ENCODE assay signal across 8 mouse cellular contexts in genomic region chr4:133872812-133873300, GRCm38 (mm10). TPM values are rescaled to one million over a fixed set of nuclear protein-coding genes. Genes with fewer than 3 reads are reported as not detected.
DNase-seq lines count a peak whose midpoint lies in the region; ATAC-seq and TF ChIP-seq lines count a peak whose summit lies in the region.

No protein-coding gene starts in this region.

- H3K27me3 ChIP-seq in heart, embryonic 11.5 days (ENCODE audit: control insufficient read depth, insufficient read depth, low read length) = no peaks in the 10 kb centered on the region
- peaks cover 62% of the 10 kb centered on the region for H3K27me3 ChIP-seq in G1E (ENCODE audit: insufficient read depth, low read length)

- H3K27ac ChIP-seq in heart, embryonic 11.5 days (ENCODE audit: low read depth, low read length) = no peak overlapping the region

- H3K4me1 ChIP-seq in heart, embryonic 11.5 days (ENCODE audit: control insufficient read depth, insufficient read depth, low read length) = peaks cover 44% of the 10 kb centered on the region
- peaks cover 44% of the 10 kb centered on the region for H3K4me1 ChIP-seq in G1E (ENCODE audit: insufficient read depth, low read depth, low read length)
- no peaks in the 10 kb centered on the region for H3K4me1 ChIP-seq in lung, adult 2 months (ENCODE audit: control insufficient read depth, insufficient read depth, low read length)

- no peaks in the 10 kb centered on the region for H3K9me3 ChIP-seq in heart, embryonic 11.5 days (replicated peaks; ENCODE audit: control insufficient read depth, low read length)
- no peaks in the 10 kb centered on the region for H3K9me3 ChIP-seq in G1E (replicated peaks)

- ATAC-seq in heart, embryonic 11.5 days (replicated peaks; ENCODE audit: insufficient number of reproducible peaks, low FRiP score, low TSS enrichment) = no peak
- ATAC-seq in G1E (ENCODE audit: extremely low read depth, insufficient number of reproducible peaks, low FRiP score, poor library complexity, severe bottlenecking) = peak; percentile 66

- H3K9ac ChIP-seq in heart, embryonic 11.5 days (ENCODE audit: low read depth, low read length) = no peak overlapping the region

- H3K4me2 ChIP-seq in heart, embryonic 11.5 days = no peak overlapping the region; the same call in 1 of the 2 replicates

- DNase-seq in heart, adult 11 months = peak; percentile 98
- DNase-seq in G1E (ENCODE audit: low spot score) (peak; percentile 72), MN1 (ENCODE audit: low spot score) (no peak)
- DNase-seq in heart, adult 9 months (ENCODE audit: low spot score in 2 of 2) = peak; percentile 35 to 50
- no peak for DNase-seq in lung, adult 2 months
- DNase-seq in spleen, postnatal 36 days (ENCODE audit: low spot score in 2 of 2) = peak; percentile 90
- no peak for DNase-seq in embryo, embryonic 10.5 days (ENCODE audit: low spot score)

- H3K4me3 ChIP-seq in heart, embryonic 11.5 days (ENCODE audit: low read depth, low read length) = no peak overlapping the region
- peak overlapping the region; percentile 66 for H3K4me3 ChIP-seq in G1E (ENCODE audit: low read depth, low read length)
- H3K4me3 ChIP-seq in lung, adult 2 months (replicated peaks; ENCODE audit: extremely low read depth, low read depth, low read length) = peak overlapping the region; percentile 55

- TF ChIP-seq CTCF in G1E (IDR thresholded peaks at IDR 0.05; ENCODE audit: low read depth, low read length) = no peak
- no peak for TF ChIP-seq CTCF in lung, adult 2 months (IDR thresholded peaks at IDR 0.05; ENCODE audit: insufficient read depth, low read length)

- WGBS in heart, embryonic 11.5 days (ENCODE audit: insufficient replicate concordance) = 57% methylated on average over 15 of the region's 15 CpGs
- WGBS in lung, adult 2 months = 64% methylated on average over 15 of the region's 15 CpGs

- 0 out of 2 replicates have a peak, but pooled peaks have one; percentile 8 for TF ChIP-seq POLR2A in lung, adult 2 months (IDR thresholded peaks at IDR 0.05; ENCODE audit: borderline replicate concordance, extremely low read depth, low read depth, low read length)

- 0 out of 2 replicates have a peak, but pooled peaks cover 3% of the 10 kb centered on the region for H3K36me3 ChIP-seq in heart, embryonic 11.5 days (ENCODE audit: control insufficient read depth, insufficient read depth, low read length)
- H3K36me3 ChIP-seq in G1E (replicated peaks) = peaks cover 15% of the 10 kb centered on the region

RNA-seq across cellular contexts. Expression of gene Rps6ka1, which starts 14.7 kb away (rescaled TPM):
- 20.9 and 23.1 TPM in 2 replicates for polyA plus RNA-seq in heart, embryonic 11.5 days (2014; fragmentation: Nextera tagmentation; extraction: Ambion mirVana)
- total RNA-seq in G1E (2014; fragmentation: Nextera tagmentation) (27.3 and 29.6 TPM in 2 replicates), G1E (2017) (29.7 and 35.9 TPM in 2 replicates)
- polyA plus RNA-seq in G1E (2012) = 22.3 and 27.4 TPM in 2 replicates
- 57.2 and 65.6 TPM in 2 replicates for polyA plus RNA-seq in lung, adult 2 months (2012; rRNA removed)

Comparison
In these comparisons a context has a peak if more than half of its experiments do, and no peak if none do; other contexts are left out.
1. DNase-seq: peak in heart, adult 11 months (single experiment), G1E (single experiment), heart, adult 9 months (2 of 2) and spleen, postnatal 36 days (2 of 2); none in lung, adult 2 months (single experiment), MN1 (single experiment) and embryo, embryonic 10.5 days (single experiment).